Mouse (Mus musculus) liver, adult 2 months (tissue): ENCODE measurements around the gene Cfap97d1.

ENCODE experiments used
- CTCF ChIP-seq: fragments of 200-500 bp; IDR thresholded peaks from 2 replicates; pipeline ENCODE4 v1.5.1; 2011; ENCODE audit warnings: low read depth, low read length, control low read depth
- POLR2A ChIP-seq: fragments of 200-500 bp; IDR thresholded peaks from 2 replicates; pipeline ENCODE4 v1.6.1; 2011; ENCODE audit warnings: low read length, control low read depth; ENCODE audit not compliant: insufficient read depth; ENCODE audit errors: extremely low read depth

DNA sequence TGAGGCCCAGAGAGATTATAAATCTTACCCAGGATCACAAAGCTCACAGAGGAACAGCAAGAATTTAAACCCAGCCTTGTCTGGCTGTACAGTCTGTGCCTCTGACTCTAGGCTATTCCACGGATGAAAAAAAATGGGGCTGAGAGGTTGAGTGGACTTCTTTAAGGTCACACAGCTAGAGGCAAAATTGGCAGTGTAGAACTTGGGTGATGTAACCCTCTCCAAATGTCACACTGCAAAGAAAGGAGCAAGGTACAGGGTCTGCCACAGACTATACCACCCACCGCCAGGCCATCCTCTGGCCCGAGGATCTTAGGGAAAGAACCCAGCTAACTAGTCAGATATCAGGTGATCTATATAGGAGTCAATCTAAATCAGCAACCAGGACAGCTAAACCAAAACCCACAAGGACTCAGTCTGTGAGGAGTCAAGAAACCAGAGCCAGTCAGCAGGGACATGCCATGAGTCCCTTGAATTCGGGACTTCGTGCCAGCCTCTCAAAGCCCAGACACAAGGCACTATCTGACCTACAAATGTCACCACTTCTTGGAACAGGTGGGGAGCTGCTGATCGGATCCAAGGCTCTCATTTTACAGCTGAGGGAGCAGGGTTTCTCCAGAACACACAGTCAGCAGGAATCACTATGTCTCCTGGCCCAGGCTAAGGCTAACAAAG lies 40.1 kb downstream of the Cfap97d1 start:
- TF ChIP-seq CTCF (no peak), POLR2A (no peak)
